Mouse (Mus musculus): ENCODE measurements at regions not wholly inside any gene's neighbourhood (a gene's known extent, or its start where the extent isn't known, plus 50 kb on each side); places are given as distances from the start of the nearest gene placed in this dataset.

GRCm38 (mm10) chr6:100475341-100475955 is 188.2 kb upstream of the Rybp start:
- Histone ChIP-seq H3K4me1 (ENCODE audit: control insufficient read depth in 2 of 2, insufficient read depth in 2 of 2, low read length in 2 of 2) (peaks cover 8 to 10% of the 10 kb centered on the region in 2 experiments), H3K36me3 (ENCODE audit: control insufficient read depth, insufficient read depth, low read length) (no peaks in the 10 kb centered on the region), H3K4me3 (ENCODE audit: control insufficient read depth in 1 of 2, insufficient read depth in 1 of 2, low read depth in 1 of 2, low read length in 2 of 2) (no peak overlapping the region), H3K4me2 (ENCODE audit: low read length) (no peak overlapping the region), H3K27me3 (ENCODE audit: control insufficient read depth, insufficient read depth, low read length) (no peaks in the 10 kb centered on the region; the same call in 1 of the 2 replicates), H3K27ac (replicated peaks in 1 of 2; ENCODE audit: control insufficient read depth in 1 of 2, insufficient read depth in 1 of 2, low read depth in 2 of 2, low read length in 2 of 2) (no peak overlapping the region), H3K9ac (ENCODE audit: low read length) (no peak overlapping the region), H3K9me3 (ENCODE audit: control insufficient read depth, low read length) (peaks cover 10% of the 10 kb centered on the region)
- ATAC-seq (ENCODE audit: insufficient number of reproducible peaks, insufficient read depth, low FRiP score, low read depth): no peak
- 68% methylated on average over 4 of the region's 4 CpGs for WGBS

GRCm38 (mm10) chr6:100474326-100474725 is 187.0 kb upstream of the Rybp start:
- ATAC-seq (ENCODE audit: insufficient number of reproducible peaks, insufficient read depth, low FRiP score, low read depth): no peak
- Histone ChIP-seq H3K27me3 (ENCODE audit: control insufficient read depth, insufficient read depth, low read length) (no peaks in the 10 kb centered on the region; the same call in none of the 2 replicates), H3K36me3 (ENCODE audit: control insufficient read depth, insufficient read depth, low read length) (no peaks in the 10 kb centered on the region), H3K4me1 (ENCODE audit: control insufficient read depth in 2 of 2, insufficient read depth in 2 of 2, low read length in 2 of 2) (peaks cover 0 to 2% of the 10 kb centered on the region in 2 experiments; a peak in 1 of 4 replicates), H3K4me3 (ENCODE audit: control insufficient read depth in 1 of 2, insufficient read depth in 1 of 2, low read depth in 1 of 2, low read length in 2 of 2) (no peak overlapping the region), H3K27ac (replicated peaks in 1 of 2; ENCODE audit: control insufficient read depth in 1 of 2, insufficient read depth in 1 of 2, low read depth in 2 of 2, low read length in 2 of 2) (no peak overlapping the region), H3K9me3 (ENCODE audit: control insufficient read depth, low read length) (peaks cover 10% of the 10 kb centered on the region), H3K9ac (ENCODE audit: low read length) (no peak overlapping the region), H3K4me2 (ENCODE audit: low read length) (no peak overlapping the region)
- WGBS: 76% methylated on average over 9 of the region's 9 CpGs

GRCm38 (mm10) chr6:100470071-100470470 is 182.8 kb upstream of the Rybp start:
- Histone ChIP-seq H3K4me1 (ENCODE audit: control insufficient read depth in 2 of 2, insufficient read depth in 2 of 2, low read length in 2 of 2) (no peaks in the 10 kb centered on the region), H3K36me3 (ENCODE audit: control insufficient read depth, insufficient read depth, low read length) (no peaks in the 10 kb centered on the region), H3K9ac (ENCODE audit: low read length) (no peak overlapping the region), H3K4me2 (ENCODE audit: low read length) (no peak overlapping the region), H3K9me3 (ENCODE audit: control insufficient read depth, low read length) (peaks cover 10% of the 10 kb centered on the region), H3K27ac (replicated peaks in 1 of 2; ENCODE audit: control insufficient read depth in 1 of 2, insufficient read depth in 1 of 2, low read depth in 2 of 2, low read length in 2 of 2) (no peak overlapping the region), H3K4me3 (ENCODE audit: control insufficient read depth in 1 of 2, insufficient read depth in 1 of 2, low read depth in 1 of 2, low read length in 2 of 2) (no peak overlapping the region), H3K27me3 (ENCODE audit: control insufficient read depth, insufficient read depth, low read length) (no peaks in the 10 kb centered on the region; the same call in 1 of the 2 replicates)
- WGBS: 80% methylated on average over 2 of the region's 2 CpGs
- no peak for ATAC-seq (ENCODE audit: insufficient number of reproducible peaks, insufficient read depth, low FRiP score, low read depth)

DNA sequence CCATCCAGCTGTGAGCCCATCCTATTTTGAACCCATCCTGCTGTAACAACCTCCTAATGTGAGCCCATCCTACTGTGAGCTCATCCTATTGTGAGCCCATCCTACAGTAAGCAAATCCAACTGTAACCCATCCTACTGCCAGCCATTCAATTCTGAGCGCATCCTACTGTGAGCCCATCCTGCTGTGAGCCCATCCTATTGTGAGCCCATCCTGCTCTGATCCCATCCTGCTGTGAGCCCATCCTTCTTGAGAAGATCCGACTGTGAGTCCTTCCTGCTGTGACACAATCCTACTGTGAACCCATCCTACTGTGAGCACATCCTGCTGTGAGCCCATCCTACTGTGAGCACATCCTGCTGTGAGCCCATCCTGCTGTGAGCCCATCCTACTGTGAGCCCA is 175.5 kb upstream of the Rybp start:
- Histone ChIP-seq H3K4me3 (ENCODE audit: control insufficient read depth in 1 of 2, insufficient read depth in 1 of 2, low read depth in 1 of 2, low read length in 2 of 2) (no peak overlapping the region), H3K4me1 (ENCODE audit: control insufficient read depth in 2 of 2, insufficient read depth in 2 of 2, low read length in 2 of 2) (no peaks in the 10 kb centered on the region), H3K9ac (ENCODE audit: low read length) (no peak overlapping the region), H3K9me3 (ENCODE audit: control insufficient read depth, low read length) (peaks cover 31% of the 10 kb centered on the region), H3K36me3 (ENCODE audit: control insufficient read depth, insufficient read depth, low read length) (no peaks in the 10 kb centered on the region), H3K27ac (replicated peaks in 1 of 2; ENCODE audit: control insufficient read depth in 1 of 2, insufficient read depth in 1 of 2, low read depth in 2 of 2, low read length in 2 of 2) (no peak overlapping the region), H3K4me2 (ENCODE audit: low read length) (no peak overlapping the region), H3K27me3 (ENCODE audit: control insufficient read depth, insufficient read depth, low read length) (no peaks in the 10 kb centered on the region)
- no peak for ATAC-seq (ENCODE audit: insufficient number of reproducible peaks, insufficient read depth, low FRiP score, low read depth)
- WGBS: 75% methylated on average over 2 of the region's 2 CpGs

DNA sequence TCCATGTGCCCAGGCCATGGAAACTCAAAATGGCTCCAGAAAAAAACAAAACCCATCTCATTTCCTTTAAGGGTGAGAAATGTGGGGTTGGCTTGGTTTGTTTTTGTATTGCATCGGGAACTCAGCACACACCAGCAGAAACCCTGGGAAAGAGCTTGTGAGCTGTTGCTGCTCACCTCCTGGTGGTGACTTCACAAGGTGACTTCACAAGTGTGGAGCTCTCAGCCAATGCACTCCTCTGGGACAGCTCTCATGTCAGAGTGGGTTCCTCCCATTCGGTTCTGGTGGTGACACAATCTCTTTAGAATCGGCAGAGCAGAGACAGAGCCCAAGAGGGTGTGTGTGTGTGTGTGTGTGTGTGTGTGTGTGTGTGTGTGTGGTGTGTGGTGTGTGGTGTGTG is 166.1 kb upstream of the Rybp start:
- WGBS: 48% methylated on average over 3 of the region's 3 CpGs
- Histone ChIP-seq H3K4me3 (ENCODE audit: control insufficient read depth in 1 of 2, insufficient read depth in 1 of 2, low read depth in 1 of 2, low read length in 2 of 2) (no peak overlapping the region), H3K9me3 (ENCODE audit: control insufficient read depth, low read length) (peaks cover 6% of the 10 kb centered on the region), H3K4me1 (ENCODE audit: control insufficient read depth in 2 of 2, insufficient read depth in 2 of 2, low read length in 2 of 2) (no peaks in the 10 kb centered on the region; a peak in 1 of 4 replicates), H3K27me3 (ENCODE audit: control insufficient read depth, insufficient read depth, low read length) (no peaks in the 10 kb centered on the region), H3K9ac (ENCODE audit: low read length) (no peak overlapping the region), H3K27ac (replicated peaks in 1 of 2; ENCODE audit: control insufficient read depth in 1 of 2, insufficient read depth in 1 of 2, low read depth in 2 of 2, low read length in 2 of 2) (no peak overlapping the region), H3K36me3 (ENCODE audit: control insufficient read depth, insufficient read depth, low read length) (no peaks in the 10 kb centered on the region), H3K4me2 (ENCODE audit: low read length) (no peak overlapping the region)
- ATAC-seq (ENCODE audit: insufficient number of reproducible peaks, insufficient read depth, low FRiP score, low read depth): no peak

GRCm38 (mm10) chr6:100452097-100453002 is 165.1 kb upstream of the Rybp start:
- H3K9ac ChIP-seq (ENCODE audit: low read length): no peak overlapping the region
- ATAC-seq (ENCODE audit: insufficient number of reproducible peaks, insufficient read depth, low FRiP score, low read depth): no peak
- H3K27me3 ChIP-seq (ENCODE audit: control insufficient read depth, insufficient read depth, low read length): no peaks in the 10 kb centered on the region
- WGBS: 55% methylated on average over 8 of the region's 9 CpGs
- H3K9me3 ChIP-seq (ENCODE audit: control insufficient read depth, low read length): peaks cover 4% of the 10 kb centered on the region; the same call in 1 of the 2 replicates
- no peak overlapping the region for H3K4me3 ChIP-seq (ENCODE audit: control insufficient read depth in 1 of 2, insufficient read depth in 1 of 2, low read depth in 1 of 2, low read length in 2 of 2)
- H3K36me3 ChIP-seq (ENCODE audit: control insufficient read depth, insufficient read depth, low read length): no peaks in the 10 kb centered on the region
- no peak overlapping the region for H3K27ac ChIP-seq (replicated peaks in 1 of 2; ENCODE audit: control insufficient read depth in 1 of 2, insufficient read depth in 1 of 2, low read depth in 2 of 2, low read length in 2 of 2)
- H3K4me2 ChIP-seq (ENCODE audit: low read length): no peak overlapping the region
- H3K4me1 ChIP-seq (ENCODE audit: control insufficient read depth in 2 of 2, insufficient read depth in 2 of 2, low read length in 2 of 2): peaks cover 0 to 2% of the 10 kb centered on the region in 2 experiments; a peak in 1 of 4 replicates

DNA sequence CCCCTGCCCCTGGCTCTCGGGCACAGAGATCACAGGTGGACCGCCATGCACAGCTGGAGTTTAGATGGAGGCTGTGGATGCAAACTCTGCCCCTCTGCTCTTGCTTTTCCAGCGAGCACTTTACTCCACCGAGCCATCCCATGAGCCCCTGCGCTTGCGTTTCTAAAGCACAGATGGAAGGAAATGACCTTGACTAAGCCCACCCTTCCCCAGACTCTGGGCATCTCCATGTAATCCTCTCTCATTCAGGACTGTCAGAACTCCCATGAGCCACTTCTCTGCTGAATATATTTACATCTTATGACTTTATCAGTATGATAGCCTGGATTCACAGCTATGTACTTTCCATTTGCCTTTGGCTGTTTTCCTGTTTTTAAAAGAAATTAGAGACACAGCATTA is 162.8 kb upstream of the Rybp start:
- Histone ChIP-seq H3K9ac (ENCODE audit: low read length) (no peak overlapping the region), H3K4me1 (ENCODE audit: control insufficient read depth in 2 of 2, insufficient read depth in 2 of 2, low read length in 2 of 2) (peaks cover 0 to 2% of the 10 kb centered on the region in 2 experiments; a peak in 1 of 4 replicates), H3K36me3 (ENCODE audit: control insufficient read depth, insufficient read depth, low read length) (no peaks in the 10 kb centered on the region), H3K27me3 (ENCODE audit: control insufficient read depth, insufficient read depth, low read length) (no peaks in the 10 kb centered on the region), H3K9me3 (ENCODE audit: control insufficient read depth, low read length) (peaks cover 4% of the 10 kb centered on the region; the same call in 1 of the 2 replicates), H3K27ac (replicated peaks in 1 of 2; ENCODE audit: control insufficient read depth in 1 of 2, insufficient read depth in 1 of 2, low read depth in 2 of 2, low read length in 2 of 2) (no peak overlapping the region), H3K4me2 (ENCODE audit: low read length) (no peak overlapping the region), H3K4me3 (ENCODE audit: control insufficient read depth in 1 of 2, insufficient read depth in 1 of 2, low read depth in 1 of 2, low read length in 2 of 2) (no peak overlapping the region)
- 92% methylated on average over 6 of the region's 6 CpGs for whole genome bisulfite sequencing
- ATAC-seq (ENCODE audit: insufficient number of reproducible peaks, insufficient read depth, low FRiP score, low read depth): no peak

Measured in heart, embryonic 14.5 days (tissue).